Mouse (Mus musculus): Measurements from ENCODE around the gene Akap7. TPM values are rescaled to one million over a fixed set of nuclear protein-coding genes. Genes with fewer than 3 reads are reported as not detected.

Akap7 gene
- polyA plus RNA-seq, 1 experiment from 2014 or later, result 24.0 TPM

DNA sequence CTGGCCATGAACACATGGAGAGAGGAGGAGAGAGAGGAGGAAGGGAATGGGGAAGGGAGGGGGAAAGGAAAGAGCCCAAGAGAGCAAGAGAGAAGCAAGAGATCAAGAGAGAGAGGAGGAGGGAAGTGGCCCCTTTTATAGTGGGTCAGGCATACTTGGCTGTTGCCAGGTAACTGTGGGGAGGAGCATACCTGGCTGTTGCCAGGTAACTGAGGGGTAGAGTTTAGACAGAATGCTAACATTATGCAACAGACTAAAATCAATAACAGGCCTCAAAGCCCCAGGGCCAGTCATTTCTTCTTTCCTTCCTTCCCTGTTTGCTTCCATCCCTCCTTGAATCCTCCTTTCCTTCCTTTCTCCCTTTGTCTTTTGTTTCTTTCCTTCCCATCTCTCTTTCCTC, 10.0 kb upstream of the Akap7 start:
- Histone ChIP-seq H3K4me3 (no peak overlapping the region), H3K4me2 (replicated peaks) (no peak overlapping the region), H3K4me1 (no peaks in the 10 kb centered on the region), H3K27ac (no peak overlapping the region), H3K9me3 (no peaks in the 10 kb centered on the region), H3K27me3 (replicated peaks) (no peaks in the 10 kb centered on the region), H3K36me3 (no peaks in the 10 kb centered on the region), H3K9ac (no peak overlapping the region)
- no peak for ATAC-seq (ENCODE audit: low FRiP score, low read depth)

DNA sequence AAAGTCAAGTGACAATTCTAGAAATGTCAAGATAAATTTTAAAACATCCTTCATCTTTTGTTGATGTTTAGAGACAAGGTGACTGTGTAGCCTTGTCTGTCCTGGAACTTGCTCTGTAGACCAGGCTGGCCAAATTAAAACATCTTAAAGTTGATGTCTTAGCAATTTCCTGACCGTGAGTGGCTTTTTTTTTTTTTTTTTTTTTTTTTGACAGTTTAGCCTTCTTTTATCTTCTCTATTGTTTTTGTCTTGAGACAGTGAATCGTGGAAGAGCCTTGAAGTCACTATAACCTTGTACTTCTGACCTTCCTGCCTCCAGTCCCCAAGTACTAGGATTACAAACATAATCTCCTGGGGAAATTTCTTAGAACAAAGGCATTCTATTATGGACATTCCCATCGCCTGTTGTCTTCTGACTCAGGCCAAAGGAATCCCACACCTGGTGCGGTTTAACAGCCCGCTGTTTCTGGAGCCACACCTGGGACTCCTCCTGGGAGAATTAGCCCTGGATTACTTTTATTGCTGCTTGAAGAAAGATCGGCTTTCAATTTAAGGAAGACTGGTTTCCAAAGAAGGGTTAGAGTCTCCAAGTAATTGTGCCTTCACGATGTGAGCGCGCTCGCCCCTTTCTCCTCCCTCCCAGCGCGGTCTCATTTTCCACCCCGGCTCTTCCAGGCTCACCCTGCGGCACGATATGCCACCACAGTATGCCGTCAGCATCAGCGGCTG, 6.3 kb upstream of the Akap7 start:
- Histone ChIP-seq H3K27ac (no peak overlapping the region), H3K27me3 (replicated peaks) (no peaks in the 10 kb centered on the region), H3K4me1 (no peaks in the 10 kb centered on the region), H3K9ac (no peak overlapping the region), H3K36me3 (no peaks in the 10 kb centered on the region), H3K4me2 (replicated peaks) (peak overlapping the region; percentile 44; the same call in 1 of the 2 replicates), H3K4me3 (no peak overlapping the region), H3K9me3 (no peaks in the 10 kb centered on the region)
- 7% methylated on average over 17 of the region's 17 CpGs for WGBS
- no peak for ATAC-seq (ENCODE audit: low FRiP score, low read depth)

DNA sequence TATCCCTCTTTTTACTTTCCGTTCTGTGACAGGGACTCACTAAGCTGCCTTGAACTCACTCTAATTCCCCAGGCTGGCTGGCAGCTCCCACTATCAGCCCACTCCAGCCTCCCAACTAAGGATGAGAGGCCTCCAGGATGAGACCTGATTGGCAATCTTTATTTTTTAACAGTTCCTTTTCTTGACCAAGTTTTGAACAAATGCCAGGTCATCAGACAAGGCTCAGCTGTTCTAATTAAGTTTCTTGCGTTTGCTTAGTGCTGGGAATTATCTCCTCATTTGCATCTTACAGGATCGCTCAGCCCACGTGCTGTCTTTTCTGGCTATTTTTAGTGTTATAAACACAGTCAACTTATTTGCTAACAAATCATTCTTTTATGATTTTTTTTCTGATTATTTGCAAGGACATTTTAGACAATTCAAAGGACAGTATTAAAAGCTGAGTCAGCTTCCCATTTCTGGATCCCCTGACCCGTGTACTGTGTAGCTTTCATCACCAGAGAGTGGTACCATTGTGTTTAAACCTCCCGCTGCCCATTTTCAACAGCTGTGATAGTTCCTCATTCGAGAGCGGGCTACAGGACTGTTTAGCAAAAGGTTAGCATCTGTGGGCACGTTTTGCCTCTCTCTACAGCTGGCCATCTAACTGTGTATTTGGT, 4.0 kb upstream of the Akap7 start:
- Histone ChIP-seq H3K4me3 (no peak overlapping the region), H3K27me3 (replicated peaks) (no peaks in the 10 kb centered on the region), H3K4me2 (replicated peaks) (no peak overlapping the region), H3K27ac (no peak overlapping the region), H3K9ac (no peak overlapping the region), H3K4me1 (no peaks in the 10 kb centered on the region), H3K9me3 (no peaks in the 10 kb centered on the region), H3K36me3 (no peaks in the 10 kb centered on the region)
- WGBS, result 47% methylated on average over 9 of the region's 9 CpGs
- ATAC-seq (ENCODE audit: low FRiP score, low read depth), result peak; percentile 44; the same call in 1 of the 2 replicates

DNA sequence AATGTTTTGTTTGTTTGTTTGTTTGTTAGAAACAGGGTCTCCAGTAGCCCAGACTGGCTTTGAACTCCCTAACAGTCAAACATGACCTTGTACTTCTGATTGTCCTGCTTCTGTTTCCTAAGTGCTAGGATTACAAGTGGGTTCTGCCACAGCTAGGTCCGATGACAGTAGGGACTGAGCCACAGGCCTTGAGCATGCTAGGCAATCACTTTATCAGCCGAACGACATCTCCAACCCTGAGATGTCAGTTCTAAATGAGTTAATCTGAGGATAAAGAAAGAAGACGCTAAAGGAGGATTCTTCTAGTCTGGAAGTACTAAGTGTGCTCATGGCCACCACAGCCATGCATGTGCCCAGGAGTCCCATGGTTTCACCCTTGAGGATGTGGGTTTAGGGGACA, 3.1 kb upstream of the Akap7 start:
- ATAC-seq (ENCODE audit: low FRiP score, low read depth), result no peak
- Histone ChIP-seq H3K27me3 (replicated peaks) (no peaks in the 10 kb centered on the region), H3K4me3 (no peak overlapping the region), H3K9ac (no peak overlapping the region), H3K4me2 (replicated peaks) (no peak overlapping the region), H3K4me1 (no peaks in the 10 kb centered on the region), H3K36me3 (no peaks in the 10 kb centered on the region), H3K27ac (no peak overlapping the region), H3K9me3 (no peaks in the 10 kb centered on the region)
- WGBS, result 84% methylated on average over 4 of the region's 4 CpGs

DNA sequence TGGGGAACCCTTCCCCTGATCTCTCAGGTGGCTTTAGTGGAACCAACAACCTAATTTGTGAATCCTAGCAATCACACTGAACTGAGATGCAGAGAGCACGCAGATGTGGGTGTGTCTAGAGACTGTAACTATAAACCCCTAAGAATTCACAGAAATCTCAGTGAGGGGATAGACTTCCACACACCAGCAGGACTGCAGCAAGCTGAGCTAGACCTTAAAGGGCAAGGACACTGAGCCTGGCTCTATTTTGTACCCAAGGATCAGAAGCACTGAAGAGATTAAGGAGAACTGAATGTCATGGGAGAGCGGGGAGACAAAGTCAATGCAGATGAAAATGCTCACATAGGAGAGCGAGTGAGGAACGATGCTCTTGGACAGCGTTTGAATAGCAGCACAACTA, 2.3 kb upstream of the Akap7 start:
- H3K27ac ChIP-seq, result no peak overlapping the region
- H3K27me3 ChIP-seq (replicated peaks), result no peaks in the 10 kb centered on the region
- WGBS, result 90% methylated on average over 5 of the region's 5 CpGs
- no peaks in the 10 kb centered on the region for H3K9me3 ChIP-seq
- H3K4me1 ChIP-seq, result no peaks in the 10 kb centered on the region
- no peak overlapping the region for H3K4me3 ChIP-seq
- no peaks in the 10 kb centered on the region for H3K36me3 ChIP-seq
- no peak overlapping the region for H3K9ac ChIP-seq
- no peak for ATAC-seq (ENCODE audit: low FRiP score, low read depth)
- no peak overlapping the region for H3K4me2 ChIP-seq (replicated peaks)

DNA sequence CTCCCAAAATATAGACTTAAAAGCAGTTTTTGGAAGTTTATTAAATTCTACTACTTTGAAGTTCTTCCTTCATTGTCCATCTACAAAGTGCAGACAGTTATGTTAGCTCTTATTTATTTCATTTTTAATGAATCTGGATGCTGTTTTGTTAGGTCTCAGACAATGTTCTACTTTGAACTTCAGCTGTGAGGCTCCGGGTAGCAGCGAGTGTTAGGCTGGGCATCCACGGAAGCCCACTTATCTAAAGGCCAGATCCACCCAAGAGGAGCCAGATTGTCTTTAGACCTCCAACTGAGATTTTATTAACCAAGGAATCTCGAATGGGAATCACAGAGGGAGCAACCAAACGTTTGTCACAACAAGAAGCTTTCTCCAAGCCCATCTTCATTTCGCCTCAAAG, 2.5 kb downstream of the Akap7 start:
- H3K4me2 ChIP-seq (replicated peaks), result no peak overlapping the region
- no peak overlapping the region for H3K9ac ChIP-seq
- H3K9me3 ChIP-seq, result no peaks in the 10 kb centered on the region
- H3K27me3 ChIP-seq (replicated peaks), result no peaks in the 10 kb centered on the region
- H3K4me1 ChIP-seq, result no peaks in the 10 kb centered on the region
- H3K4me3 ChIP-seq, result no peak overlapping the region
- no peak overlapping the region for H3K27ac ChIP-seq
- no peak for ATAC-seq (ENCODE audit: low FRiP score, low read depth)
- 68% methylated on average over 6 of the region's 6 CpGs for WGBS
- H3K36me3 ChIP-seq, result no peaks in the 10 kb centered on the region

DNA sequence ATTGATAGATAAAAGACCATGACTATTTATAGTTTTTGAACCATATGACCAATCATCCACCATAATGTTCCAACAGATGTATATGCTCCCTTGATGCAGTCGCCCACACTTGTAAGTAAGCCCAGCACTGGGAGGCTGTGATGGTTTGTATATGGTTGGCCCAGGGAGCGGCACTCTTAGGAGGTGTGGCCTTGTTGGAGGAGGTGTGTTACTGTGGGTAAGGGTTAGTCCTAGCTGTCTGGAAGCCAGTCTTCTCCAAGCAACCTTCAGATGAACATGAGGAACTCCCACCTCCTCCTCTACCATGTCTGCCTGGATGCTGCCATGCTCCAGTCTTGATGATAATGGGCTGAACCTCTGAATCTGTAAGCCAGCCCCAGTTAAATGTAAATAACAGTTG, 3.1 kb downstream of the Akap7 start:
- Histone ChIP-seq H3K27me3 (replicated peaks) (no peaks in the 10 kb centered on the region), H3K4me2 (replicated peaks) (no peak overlapping the region), H3K36me3 (no peaks in the 10 kb centered on the region), H3K4me3 (no peak overlapping the region), H3K9me3 (no peaks in the 10 kb centered on the region), H3K27ac (no peak overlapping the region), H3K9ac (no peak overlapping the region), H3K4me1 (no peaks in the 10 kb centered on the region)
- 96% methylated on average over 2 of the region's 2 CpGs for WGBS
- ATAC-seq (ENCODE audit: low FRiP score, low read depth), result no peak

DNA sequence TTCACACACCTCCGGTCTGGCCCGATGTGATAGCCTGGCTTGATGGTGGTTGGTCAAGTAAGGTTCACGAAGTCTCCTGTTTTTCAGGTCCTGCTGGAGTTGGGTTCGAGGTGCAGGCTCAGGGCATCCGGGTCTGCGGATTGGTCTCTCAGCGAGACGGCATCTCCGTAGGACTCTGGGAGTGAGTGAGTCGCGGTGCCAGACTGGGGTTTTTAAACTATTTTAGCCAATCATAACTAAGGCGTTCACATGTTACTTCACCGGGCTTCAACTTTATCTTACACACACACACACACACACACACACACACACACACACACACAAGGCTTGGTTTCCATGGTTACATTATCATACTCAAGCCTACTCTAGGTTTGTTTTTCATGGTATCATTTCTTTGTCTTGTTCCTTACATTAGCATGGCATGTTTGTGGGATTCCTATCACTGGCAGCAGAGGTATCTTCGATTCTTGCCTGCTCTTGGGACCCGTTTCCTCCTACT, 8.6 kb downstream of the Akap7 start:
- no peak overlapping the region for H3K4me2 ChIP-seq (replicated peaks)
- no peak overlapping the region for H3K9ac ChIP-seq
- H3K36me3 ChIP-seq, result no peaks in the 10 kb centered on the region
- no peak overlapping the region for H3K27ac ChIP-seq
- H3K9me3 ChIP-seq, result no peaks in the 10 kb centered on the region
- no peaks in the 10 kb centered on the region for H3K27me3 ChIP-seq (replicated peaks)
- no peak overlapping the region for H3K4me3 ChIP-seq
- H3K4me1 ChIP-seq, result peaks cover 7% of the 10 kb centered on the region
- WGBS, result 92% methylated on average over 15 of the region's 15 CpGs
- no peak for ATAC-seq (ENCODE audit: low FRiP score, low read depth)

DNA sequence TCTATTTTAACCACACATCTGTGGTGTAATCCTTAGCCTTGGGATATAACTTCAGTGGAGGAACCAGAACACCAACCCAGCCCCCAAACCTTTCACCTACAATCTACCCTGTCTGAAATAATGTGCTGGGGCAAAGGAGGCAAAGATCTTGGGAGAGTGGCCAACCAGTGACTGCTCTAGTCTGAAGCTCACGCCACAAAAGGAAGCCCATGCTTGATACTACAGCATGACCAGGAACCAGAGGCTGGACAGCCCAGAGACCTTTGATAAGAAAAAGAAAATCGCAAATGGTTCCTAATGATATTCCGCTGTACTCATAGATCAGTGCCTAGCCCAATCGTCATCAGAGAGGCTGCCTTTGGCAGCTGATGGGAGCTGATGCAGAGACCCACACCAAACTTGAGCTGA, 9.4 kb downstream of the Akap7 start:
- peak overlapping the region; percentile 71 for H3K4me2 ChIP-seq (replicated peaks)
- H3K4me1 ChIP-seq, result peaks cover 7% of the 10 kb centered on the region
- 86% methylated on average over 4 of the region's 4 CpGs for WGBS
- H3K9me3 ChIP-seq, result no peaks in the 10 kb centered on the region
- H3K4me3 ChIP-seq, result no peak overlapping the region
- H3K27me3 ChIP-seq (replicated peaks), result no peaks in the 10 kb centered on the region
- no peak overlapping the region for H3K27ac ChIP-seq
- no peaks in the 10 kb centered on the region for H3K36me3 ChIP-seq
- ATAC-seq (ENCODE audit: low FRiP score, low read depth), result no peak
- no peak overlapping the region for H3K9ac ChIP-seq

DNA sequence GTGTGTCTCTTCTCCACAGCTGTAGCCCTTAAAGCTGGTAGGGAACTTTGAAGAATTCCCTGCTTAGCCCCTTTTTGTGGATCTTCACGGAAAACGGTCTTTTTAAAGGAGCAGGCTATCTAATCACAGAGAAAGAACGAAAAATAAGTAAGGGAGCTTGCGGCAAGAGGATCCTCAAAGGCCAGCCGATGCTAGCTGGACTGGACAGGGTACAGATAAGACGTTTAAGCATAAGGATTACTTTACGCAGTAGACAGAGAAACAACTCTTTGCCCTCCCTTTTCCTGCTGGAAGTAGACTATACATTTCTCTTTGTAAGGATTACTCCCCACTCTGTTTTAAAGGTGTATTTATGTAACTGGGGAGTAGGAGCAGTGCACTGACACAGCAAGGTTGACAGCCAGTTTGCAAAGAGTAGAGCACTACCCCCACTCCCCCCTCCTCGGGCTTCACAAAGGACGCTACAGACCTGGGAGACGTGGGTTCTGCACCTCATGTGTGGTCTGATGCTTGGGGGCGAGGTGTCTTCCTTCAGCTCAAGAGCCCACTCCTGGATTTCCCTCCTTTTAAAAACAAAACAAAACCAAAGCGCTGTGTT, 9.9 kb downstream of the Akap7 start:
- Histone ChIP-seq H3K9me3 (no peaks in the 10 kb centered on the region), H3K9ac (no peak overlapping the region), H3K4me3 (no peak overlapping the region), H3K4me2 (replicated peaks) (peak overlapping the region; percentile 71), H3K27me3 (replicated peaks) (no peaks in the 10 kb centered on the region), H3K4me1 (peaks cover 7% of the 10 kb centered on the region), H3K36me3 (no peaks in the 10 kb centered on the region), H3K27ac (no peak overlapping the region)
- WGBS, result 43% methylated on average over 12 of the region's 12 CpGs
- ATAC-seq (ENCODE audit: low FRiP score, low read depth), result no peak

DNA sequence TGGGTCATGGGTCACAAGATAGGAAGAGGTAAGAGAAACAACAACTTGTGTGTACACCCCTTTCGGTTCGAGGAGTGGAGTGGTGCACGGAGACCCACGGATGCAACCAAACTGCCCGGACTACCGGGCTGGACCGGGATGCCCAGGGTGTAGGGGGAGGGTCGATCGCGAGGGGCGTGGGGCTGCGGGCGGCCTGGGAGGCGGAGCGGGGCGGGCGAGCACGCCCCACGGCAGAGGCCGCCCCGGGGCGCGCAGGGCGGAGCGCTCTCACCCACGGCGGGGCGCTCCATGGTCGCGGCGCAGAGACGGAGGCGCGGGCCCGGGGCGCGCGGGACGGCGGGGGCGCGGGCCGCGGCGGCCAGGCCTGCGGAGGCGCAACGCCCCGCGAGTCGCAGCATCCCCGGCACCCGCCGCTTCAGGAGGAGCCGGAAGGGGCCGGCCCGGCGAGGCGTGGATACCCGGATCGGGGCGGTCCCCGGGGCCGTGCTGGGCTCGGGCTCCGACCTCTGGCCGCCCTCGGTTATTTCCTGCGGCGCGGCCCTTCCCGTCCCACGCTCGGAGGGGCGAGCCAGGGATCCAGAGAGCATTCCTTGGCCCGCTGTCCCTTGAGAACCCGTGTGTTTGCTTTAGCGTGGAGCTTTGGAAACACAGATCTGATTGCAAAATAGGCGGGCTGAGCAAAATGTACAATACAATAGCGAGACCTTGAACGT, 10.9 kb downstream of the Akap7 start:
- peak; percentile 94 for ATAC-seq (ENCODE audit: low FRiP score, low read depth)
- no peaks in the 10 kb centered on the region for H3K36me3 ChIP-seq
- WGBS, result under 1% methylated on average over 81 of the region's 81 CpGs
- peak overlapping the region; percentile 67 for H3K27ac ChIP-seq
- peak overlapping the region; percentile 64 for H3K4me3 ChIP-seq
- H3K9ac ChIP-seq, result peak overlapping the region; percentile 78
- no peaks in the 10 kb centered on the region for H3K9me3 ChIP-seq
- peak overlapping the region; percentile 71 for H3K4me2 ChIP-seq (replicated peaks)
- H3K27me3 ChIP-seq (replicated peaks), result no peaks in the 10 kb centered on the region
- peaks cover 7% of the 10 kb centered on the region for H3K4me1 ChIP-seq

DNA sequence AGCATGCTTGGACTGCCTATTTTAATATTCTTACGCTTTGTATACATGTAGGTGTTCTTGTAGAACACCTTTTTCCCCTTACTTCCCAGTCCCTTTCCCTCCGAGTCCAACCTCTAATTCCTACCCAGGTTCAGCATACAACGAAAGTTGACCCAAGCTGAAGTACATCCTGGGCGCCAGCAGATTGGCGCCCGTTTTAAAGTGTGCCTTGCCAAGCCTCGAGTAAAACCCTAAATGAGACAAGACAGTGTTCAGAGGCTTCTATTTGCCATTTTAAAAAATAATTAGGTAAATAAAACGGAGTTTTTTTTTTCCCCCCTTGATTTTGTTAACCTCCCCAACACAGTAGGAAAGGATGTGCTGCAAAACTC, 11.4 kb downstream of the Akap7 start:
- Histone ChIP-seq H3K4me1 (peaks cover 7% of the 10 kb centered on the region), H3K36me3 (no peaks in the 10 kb centered on the region), H3K9me3 (no peaks in the 10 kb centered on the region), H3K27me3 (replicated peaks) (no peaks in the 10 kb centered on the region), H3K4me2 (replicated peaks) (peak overlapping the region; percentile 71), H3K9ac (peak overlapping the region; percentile 78; the same call in 1 of the 2 replicates), H3K27ac (no peak overlapping the region), H3K4me3 (peak overlapping the region; percentile 64)
- 49% methylated on average over 8 of the region's 8 CpGs for WGBS
- no peak for ATAC-seq (ENCODE audit: low FRiP score, low read depth)
